Mouse (Mus musculus): ENCODE results near the gene Kdm5b. TPM values are rescaled to one million over a fixed set of nuclear protein-coding genes. Genes with fewer than 3 reads are reported as not detected.
"Not testable (repeated sequence)": the region's sequence is repeated elsewhere in the genome, so short reads cannot be mapped to it uniquely, and the experiment has no call there.

Kdm5b gene
- polyA plus RNA-seq (2012; rRNA removed) = 5.2 and 9.2 TPM in 2 replicates

GRCm38 (mm10) chr1:134559976-134560375, at the start of gene Kdm5b:
Gene Kdm5b, plus strand, starts transcription at chr1:134560171.
- under 1% methylated on average over 34 of the region's 34 CpGs for WGBS
- DNase-seq (ENCODE audit: low read depth, low spot score) = no peak

GRCm38 (mm10) chr1:134512183-134512582, 47.8 kb upstream of the Kdm5b start:
- no peak for DNase-seq (ENCODE audit: low read depth, low spot score)
- 69% methylated on average over 4 of the region's 4 CpGs for whole genome bisulfite sequencing

- 75% methylated on average over 6 of the region's 6 CpGs for WGBS
- DNase-seq (ENCODE audit: low read depth, low spot score) = no peak
Observed at GRCm38 (mm10) chr1:134512584-134512983, 47.4 kb upstream of the Kdm5b start.

- 2% methylated on average over 38 of the region's 38 CpGs for WGBS
- no peak for DNase-seq (ENCODE audit: low read depth, low spot score)
Observed at GRCm38 (mm10) chr1:134513312-134513860, 46.6 kb upstream of the Kdm5b start.

- no peak for DNase-seq (ENCODE audit: low read depth, low spot score)
- 39% methylated on average over 16 of the region's 16 CpGs for WGBS
Observed at GRCm38 (mm10) chr1:134513876-134514590, 45.9 kb upstream of the Kdm5b start.

- WGBS = 69% methylated on average over 2 of the region's 2 CpGs
- DNase-seq (ENCODE audit: low read depth, low spot score) = no peak
Observed at GRCm38 (mm10) chr1:134515891-134516290, 44.1 kb upstream of the Kdm5b start.

GRCm38 (mm10) chr1:134516491-134517198, 43.3 kb upstream of the Kdm5b start:
- 69% methylated on average over 4 of the region's 4 CpGs for WGBS
- no peak for DNase-seq (ENCODE audit: low read depth, low spot score)

- WGBS = 95% methylated on average over 14 of the region's 14 CpGs
- DNase-seq (ENCODE audit: low read depth, low spot score) = not testable (repeated sequence)
Observed at GRCm38 (mm10) chr1:134517841-134518240, 42.1 kb upstream of the Kdm5b start.

- WGBS = 2% methylated on average over 7 of the region's 7 CpGs
Observed at GRCm38 (mm10) chr1:134518677-134519076, 41.3 kb upstream of the Kdm5b start.

GRCm38 (mm10) chr1:134519201-134519600, 40.8 kb upstream of the Kdm5b start:
- DNase-seq (ENCODE audit: low read depth, low spot score) = not testable (repeated sequence)
- WGBS = 88% methylated on average over 5 of the region's 5 CpGs

More at GRCm38 (mm10) chr1:134518677-134519076, 41.3 kb upstream of the Kdm5b start:
- peak; percentile 83 for DNase-seq (ENCODE audit: low read depth, low spot score)

GRCm38 (mm10) chr1:134520001-134520721, 39.8 kb upstream of the Kdm5b start:
- no peak for DNase-seq (ENCODE audit: low read depth, low spot score)
- 60% methylated on average over 8 of the region's 8 CpGs for WGBS

- 29% methylated on average over 7 of the region's 7 CpGs for WGBS
- no peak for DNase-seq (ENCODE audit: low read depth, low spot score)
Observed at GRCm38 (mm10) chr1:134521163-134521562, 38.8 kb upstream of the Kdm5b start.

- WGBS = 33% methylated on average over 2 of the region's 2 CpGs
- no peak for DNase-seq (ENCODE audit: low read depth, low spot score)
Observed at GRCm38 (mm10) chr1:134522325-134522724, 37.6 kb upstream of the Kdm5b start.

- WGBS = 82% methylated on average over 5 of the region's 5 CpGs
- no peak for DNase-seq (ENCODE audit: low read depth, low spot score)
Observed at GRCm38 (mm10) chr1:134524424-134524823, 35.5 kb upstream of the Kdm5b start.

- DNase-seq (ENCODE audit: low read depth, low spot score) = no peak
- WGBS = 98% methylated on average over 1 of the region's 1 CpGs
Observed at GRCm38 (mm10) chr1:134525015-134525414, 35.0 kb upstream of the Kdm5b start.

GRCm38 (mm10) chr1:134526752-134527151, 33.2 kb upstream of the Kdm5b start:
- WGBS = 23% methylated on average over 6 of the region's 6 CpGs
- peak; percentile 86 for DNase-seq (ENCODE audit: low read depth, low spot score)

GRCm38 (mm10) chr1:134530618-134531017, 29.4 kb upstream of the Kdm5b start:
- WGBS = 87% methylated on average over 6 of the region's 6 CpGs
- DNase-seq (ENCODE audit: low read depth, low spot score) = no peak

- DNase-seq (ENCODE audit: low read depth, low spot score) = not testable (repeated sequence)
- 94% methylated on average over 10 of the region's 10 CpGs for WGBS
Observed at GRCm38 (mm10) chr1:134533710-134534109, 26.3 kb upstream of the Kdm5b start.

GRCm38 (mm10) chr1:134535054-134535453, 24.9 kb upstream of the Kdm5b start:
- DNase-seq (ENCODE audit: low read depth, low spot score) = no peak
- WGBS = 95% methylated on average over 1 of the region's 1 CpGs

GRCm38 (mm10) chr1:134535513-134535912, 24.5 kb upstream of the Kdm5b start:
- no peak for DNase-seq (ENCODE audit: low read depth, low spot score)
- WGBS = 53% methylated on average over 3 of the region's 3 CpGs
